Mouse (Mus musculus): ENCODE measurements at regions not wholly inside any gene's neighbourhood (a gene's known extent, or its start where the extent isn't known, plus 50 kb on each side); places are given as distances from the start of the nearest gene placed in this dataset.

DNA sequence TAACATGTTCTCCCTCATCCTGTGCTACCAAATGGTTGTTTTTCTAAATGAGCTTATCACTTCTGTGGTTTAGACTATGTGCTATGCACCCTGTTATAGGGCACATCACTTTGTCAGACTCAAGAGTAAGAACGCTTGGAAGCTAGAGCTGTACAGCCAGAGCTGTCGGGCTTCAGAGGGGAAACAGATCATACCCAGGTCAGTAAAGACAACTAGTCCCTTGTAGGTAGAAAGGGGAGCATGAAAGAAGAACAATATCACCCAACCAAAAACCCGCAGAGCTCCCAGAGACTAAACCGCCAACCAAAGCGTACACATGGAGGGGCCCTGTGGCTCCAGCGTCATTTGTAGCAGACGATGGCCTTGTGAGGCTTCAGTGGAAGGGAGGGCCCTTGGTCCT lies 239.0 kb upstream of the Zic4 start:
- TF ChIP-seq CTCF (IDR thresholded peaks at IDR 0.05; ENCODE audit: low read depth) (no peak), EP300 (optimal IDR thresholded peaks at IDR 0.05) (no peak)

All from stomach, postnatal 0 days (tissue).